Mouse (Mus musculus) gastrocnemius, adult 8-10 months (tissue): ENCODE results near the gene Urb2. TPM values are rescaled to one million over a fixed set of nuclear protein-coding genes. Genes with fewer than 3 reads are reported as not detected.
"Not testable (repeated sequence)": the region's sequence is repeated elsewhere in the genome, so short reads cannot be mapped to it uniquely, and the experiment has no call there.

Experiments
- DNase-seq, 2 experiments: peaks; one replicate each; pipeline ENCODE4 v3.0.0; 2022; ENCODE audit warnings: low spot score in 2 of 2
- total RNA-seq, 4 experiments: library from RNA; stranded (reverse); gene quantifications; 2 replicates each; pipeline ENCODE4 v1.2.4; 2022

Gene Urb2
- total RNA-seq, 4 experiments from 2014 or later, result 5.7 to 7.4 (median 6.5) TPM

DNA sequence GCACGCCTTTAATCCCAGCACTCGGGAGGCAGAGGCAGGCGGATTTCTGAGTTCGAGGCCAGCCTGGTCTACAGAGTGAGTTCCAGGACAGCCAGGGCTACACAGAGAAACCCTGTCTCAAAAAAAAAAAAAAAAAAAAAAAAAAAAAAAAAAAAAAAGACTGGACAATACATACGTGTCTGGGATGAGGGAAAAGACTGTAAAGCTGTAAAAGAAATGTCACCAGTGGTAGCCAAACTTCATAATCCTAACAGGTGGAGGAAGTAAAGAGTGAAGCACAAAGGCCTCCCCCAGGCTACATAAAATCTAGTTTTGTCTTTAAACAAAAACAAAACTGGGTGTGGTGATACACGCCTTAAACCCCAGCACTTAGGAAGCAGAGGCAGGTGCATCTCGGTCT is 7.0 kb upstream of the Urb2 start:
- not testable (repeated sequence) for DNase-seq

DNA sequence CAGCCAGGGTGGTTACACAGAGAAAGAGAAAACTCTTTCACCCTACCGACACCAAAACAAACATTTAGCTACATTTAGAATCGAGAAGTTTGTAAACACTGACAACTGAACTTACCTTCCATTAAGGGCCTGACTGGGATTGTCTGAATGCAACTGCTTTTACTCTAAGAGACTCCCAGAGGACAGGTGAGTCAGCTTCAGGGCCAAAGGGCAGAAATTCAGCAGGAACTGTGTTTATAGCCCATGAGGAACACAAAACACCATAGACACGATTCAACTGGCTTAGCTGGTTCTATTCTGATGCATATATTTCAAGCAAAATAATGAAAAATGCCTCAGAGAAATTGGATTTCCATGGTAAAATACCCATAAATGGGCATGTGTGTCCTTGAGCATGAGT is 6.6 kb upstream of the Urb2 start:
- DNase-seq, result no peak

DNA sequence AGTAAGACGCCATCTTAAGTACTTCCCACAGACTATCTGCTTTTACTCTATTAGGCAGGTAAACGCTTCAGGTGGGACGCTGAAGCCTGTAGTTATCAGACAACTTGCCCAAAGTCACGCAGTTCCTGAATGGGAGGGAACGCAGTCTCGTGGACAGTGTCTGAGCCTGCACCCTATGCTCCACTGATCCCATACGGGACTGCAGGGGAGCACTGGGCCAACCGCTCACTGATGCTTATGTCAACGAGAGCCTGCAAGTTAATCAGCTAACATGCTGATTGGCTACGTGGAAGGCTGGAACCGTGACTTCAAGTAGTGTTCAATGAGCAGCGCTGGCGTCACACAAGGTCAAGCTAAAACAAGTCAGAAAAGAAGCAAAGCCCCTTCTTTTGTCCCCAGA is 1.5 kb upstream of the Urb2 start:
- no peak for DNase-seq

DNA sequence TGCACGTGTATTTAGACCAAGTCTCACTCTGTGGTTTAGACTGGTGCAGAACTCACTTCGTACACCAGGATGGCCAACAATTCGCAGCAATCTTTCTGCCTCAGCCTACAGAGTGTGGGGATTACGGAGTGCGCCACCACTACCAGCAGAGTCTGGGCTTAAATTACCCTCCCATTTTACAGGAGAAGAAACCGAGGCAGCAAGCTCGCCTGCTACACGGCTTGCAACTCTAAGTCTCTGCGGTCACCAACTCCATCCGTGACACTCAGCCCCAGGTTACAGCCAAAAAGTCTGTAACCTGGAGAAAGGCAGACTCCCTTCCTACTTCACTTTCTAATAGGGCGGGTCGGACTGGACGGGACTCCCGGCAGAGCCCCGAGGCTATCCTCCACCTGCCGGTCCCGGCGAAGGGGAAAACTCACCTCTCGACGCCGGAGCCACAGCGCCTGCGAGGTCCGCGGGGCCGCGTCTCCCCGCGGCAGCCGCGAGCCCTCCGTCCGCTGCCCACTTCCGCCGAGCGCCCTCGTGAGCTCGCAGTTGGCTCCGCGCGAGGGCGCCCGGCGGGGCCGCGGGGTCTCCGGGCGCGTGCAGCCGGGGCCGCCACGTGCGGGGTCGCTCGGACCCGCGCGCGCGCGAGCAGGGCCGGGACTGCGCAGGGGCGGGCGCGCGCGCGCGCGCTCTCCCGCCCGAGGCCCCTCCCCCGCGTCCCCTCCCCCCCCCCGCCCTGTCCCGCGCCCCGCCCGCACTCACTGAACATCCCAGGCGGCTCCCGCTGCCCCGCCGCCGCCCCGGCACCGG is 670 bp upstream of the Urb2 start:
- DNase-seq, result peak in 1 of 2 experiments; percentile 44

GRCm38 (mm10) chr8:124026265-124026664 is 5.0 kb downstream of the Urb2 start:
- DNase-seq, result not testable (repeated sequence)

DNA sequence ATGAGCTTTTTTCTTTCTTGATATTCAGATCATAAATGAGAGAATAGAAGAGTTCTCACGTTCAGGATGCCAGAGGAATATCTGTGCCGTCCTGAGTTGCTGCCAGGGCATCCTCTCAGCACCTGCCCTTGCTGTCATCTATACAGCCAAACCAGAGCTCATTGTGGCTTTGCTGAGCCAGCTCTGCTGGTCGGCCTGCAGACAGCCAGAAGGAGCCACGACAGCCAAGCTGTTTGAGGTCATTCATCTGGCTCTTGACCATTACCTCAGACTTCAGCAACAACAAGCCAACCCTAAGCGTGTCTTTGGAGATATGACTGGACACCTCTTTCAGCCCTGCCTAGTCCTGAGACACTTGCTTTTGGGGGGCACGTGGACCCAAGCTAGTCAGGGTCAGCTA is 6.5 kb downstream of the Urb2 start:
- no peak for DNase-seq

DNA sequence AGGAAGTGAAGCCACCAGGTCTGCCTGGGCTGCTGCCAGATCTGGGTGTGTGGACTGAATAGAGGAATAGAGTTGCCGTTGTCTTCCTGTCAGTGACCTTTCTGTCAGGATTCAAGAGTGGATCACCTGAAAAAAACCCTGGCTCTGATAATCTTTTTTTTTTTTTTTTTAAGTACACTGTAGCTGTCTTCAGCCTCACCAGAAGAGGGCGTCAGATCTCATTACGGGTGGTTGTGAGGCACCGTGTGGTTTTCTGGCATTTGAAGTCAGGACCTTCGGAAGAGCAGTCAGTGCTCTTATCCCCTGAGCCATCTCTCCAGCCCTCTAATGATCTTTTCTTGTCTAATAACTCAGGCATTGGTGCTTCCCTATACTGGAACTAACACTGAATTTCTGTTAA is 12.1 kb downstream of the Urb2 start:
- no peak for DNase-seq

- DNase-seq, result no peak
Measured at GRCm38 (mm10) chr8:124038121-124038520, 16.8 kb downstream of the Urb2 start.

GRCm38 (mm10) chr8:124039351-124039750 is 18.0 kb downstream of the Urb2 start:
- no peak for DNase-seq

GRCm38 (mm10) chr8:124042201-124042600 is 20.9 kb downstream of the Urb2 start:
- no peak for DNase-seq

DNA sequence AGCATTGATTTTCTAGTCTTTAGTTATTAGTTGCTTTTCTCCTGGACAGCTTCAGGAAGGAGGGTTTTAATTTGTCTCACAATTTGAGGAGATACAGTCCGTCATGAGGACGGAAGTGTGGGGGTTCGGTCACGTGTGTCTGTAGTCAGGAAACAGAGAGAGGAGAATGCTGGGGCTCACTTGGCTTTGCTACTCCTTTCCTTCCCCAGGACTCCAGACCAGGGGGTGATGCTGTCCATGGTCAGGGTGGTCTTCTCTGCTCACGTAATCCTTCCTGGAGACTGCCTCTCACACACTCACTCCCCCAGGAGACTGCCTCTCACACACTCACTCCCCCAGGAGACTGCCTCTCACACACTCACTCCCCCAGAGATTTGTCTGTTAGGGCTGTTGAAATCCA is 23.1 kb downstream of the Urb2 start:
- no peak for DNase-seq

GRCm38 (mm10) chr8:124044931-124045330 is 23.6 kb downstream of the Urb2 start:
- no peak for DNase-seq

- no peak for DNase-seq
Measured at GRCm38 (mm10) chr8:124045856-124046255, 24.5 kb downstream of the Urb2 start.

- DNase-seq, result peak; percentile 43
Measured at GRCm38 (mm10) chr8:124052110-124052509, 30.8 kb downstream of the Urb2 start.

DNA sequence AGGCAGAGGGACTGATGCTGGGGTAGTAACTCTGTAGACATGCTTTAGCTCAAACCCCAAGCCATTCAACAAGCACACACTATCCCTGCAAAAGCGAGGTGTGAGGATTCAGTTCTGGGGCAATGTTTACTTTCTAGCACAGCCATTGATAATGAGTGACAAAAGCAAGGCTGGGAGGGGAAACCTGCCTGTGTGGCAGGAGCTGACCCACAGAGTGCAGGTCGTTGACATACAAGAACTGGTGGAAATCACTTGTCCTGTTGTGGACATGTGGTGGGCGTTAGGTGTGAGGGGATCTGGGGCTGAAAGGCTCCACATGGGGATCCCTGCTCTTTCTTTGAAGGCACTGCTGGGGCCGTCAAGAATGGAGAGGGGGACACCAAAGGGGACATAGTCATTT is 31.3 kb downstream of the Urb2 start:
- no peak for DNase-seq

DNA sequence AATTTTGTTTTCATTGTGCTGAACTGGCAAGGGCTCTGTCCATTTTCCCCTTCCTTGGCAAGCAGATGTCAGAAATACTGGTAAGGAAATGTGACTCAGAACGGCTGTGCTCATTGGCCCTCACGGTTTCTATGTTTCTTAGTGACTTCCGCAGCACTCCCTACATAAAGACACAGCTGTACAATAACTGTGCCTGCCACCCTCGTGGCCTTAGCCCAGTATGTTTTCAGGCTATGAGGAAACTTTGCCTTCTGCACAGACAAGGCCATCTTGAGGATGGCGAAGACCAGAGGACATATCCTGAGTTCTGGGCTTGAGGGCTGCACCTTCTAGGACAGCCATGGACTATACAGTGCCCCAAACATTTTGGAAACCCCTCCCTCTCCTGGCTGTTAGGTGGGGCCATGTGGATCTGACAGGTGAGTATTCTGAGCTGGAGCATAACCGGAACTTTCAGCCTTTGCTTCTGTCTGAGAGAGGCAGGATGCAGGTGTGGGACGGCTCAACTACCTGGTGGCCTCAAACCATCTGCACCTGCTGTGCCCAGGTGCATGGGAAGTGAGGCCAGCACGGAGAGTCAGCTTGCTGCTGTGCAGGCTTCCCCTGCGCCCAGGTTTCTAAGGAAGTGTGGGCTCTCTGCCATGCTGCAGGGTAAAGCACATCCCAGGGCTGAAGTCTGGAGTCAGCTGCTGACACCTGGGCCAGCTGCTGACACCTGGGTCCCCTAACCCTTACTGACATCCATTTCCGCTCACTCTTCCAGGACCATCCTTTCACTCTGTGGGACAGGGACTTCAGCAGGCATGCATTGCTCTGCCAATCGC is 35.7 kb downstream of the Urb2 start:
- DNase-seq, result no peak

DNA sequence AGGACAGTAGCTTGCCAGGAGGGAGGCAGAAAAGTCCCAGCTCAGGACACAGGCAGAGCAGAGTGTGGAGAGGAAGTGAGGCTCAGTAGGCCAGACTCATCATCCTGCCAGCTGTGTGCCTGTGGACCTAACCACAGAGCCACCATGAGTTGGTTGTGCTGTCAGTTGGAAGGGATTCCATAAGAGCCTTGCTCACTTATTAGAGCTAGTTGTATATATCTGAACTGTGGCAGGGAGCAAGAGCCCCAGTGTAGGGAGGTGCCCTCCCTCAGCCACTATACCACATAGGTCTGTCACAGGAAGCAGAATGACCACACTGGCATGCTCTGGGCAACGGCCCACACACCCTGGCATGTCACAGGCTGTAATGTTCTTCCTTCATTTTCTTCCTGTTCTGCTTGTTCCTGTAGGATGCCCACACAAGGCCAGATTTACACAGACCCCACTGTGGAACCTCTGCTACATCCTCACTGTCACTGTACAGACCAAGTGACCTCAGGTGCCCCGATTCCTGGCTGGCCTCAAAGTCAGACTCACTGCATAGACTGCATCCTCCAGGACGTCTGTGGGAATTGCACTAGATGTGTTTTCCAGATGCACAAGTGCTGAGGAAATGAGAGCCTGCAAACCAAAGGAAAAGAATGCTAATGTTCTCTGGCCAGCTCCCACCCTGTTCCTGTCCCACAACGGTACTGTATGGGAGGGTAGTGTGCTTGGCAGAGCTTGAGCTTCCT is 45.2 kb downstream of the Urb2 start:
- no peak for DNase-seq

GRCm38 (mm10) chr8:124067059-124067750 is 45.9 kb downstream of the Urb2 start:
- DNase-seq, result no peak

GRCm38 (mm10) chr8:124070363-124071324 is 49.3 kb downstream of the Urb2 start:
- DNase-seq, result no peak

GRCm38 (mm10) chr8:124075977-124076376 is 54.7 kb downstream of the Urb2 start:
- no peak for DNase-seq
